Mouse (Mus musculus): ENCODE data around the gene Frmpd3. TPM values are rescaled to one million over a fixed set of nuclear protein-coding genes. Genes with fewer than 3 reads are reported as not detected.

Gene Frmpd3
- polyA plus RNA-seq, 1 experiment from 2014 or later, result 2.0 TPM

DNA sequence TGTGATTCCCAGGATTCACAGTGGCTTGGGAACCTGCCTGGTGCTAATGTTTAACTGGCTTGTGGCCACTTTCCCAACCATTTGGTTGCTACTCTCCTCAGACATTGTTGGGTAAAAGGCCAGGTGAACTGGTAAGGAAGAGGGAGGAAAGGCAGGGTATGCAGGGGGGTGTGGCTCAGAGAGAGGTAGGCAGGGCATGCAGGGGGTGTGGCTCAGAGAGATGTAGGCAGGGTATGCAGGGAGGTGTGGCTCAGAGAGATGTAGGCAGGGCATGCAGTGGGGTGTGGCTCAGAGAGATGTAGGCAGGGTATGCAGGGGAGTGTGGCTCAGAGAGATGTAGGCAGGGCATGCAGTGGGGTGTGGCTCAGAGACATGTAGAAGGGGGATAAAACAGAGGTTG, 64.4 kb downstream of the Frmpd3 start:
- ChIA-PET CTCF (no interaction called here), POLR2A (no interaction called here)
- in situ Hi-C loops (cut with MboI; ENCODE audit: low pct_unique_long_range_greater_than_20kb), result no loop called here
- no peak for TF ChIP-seq CTCF (IDR thresholded peaks at IDR 0.05)
- H3K27me3 ChIP-seq, result peaks cover 11% of the 10 kb centered on the region
- ATAC-seq (no peak), DNase-seq (ENCODE audit: low read depth, low spot score) (no peak)

GRCm38 (mm10) chrX:140407593-140407992, 65.5 kb downstream of the Frmpd3 start:
- CTCF ChIA-PET, result no interaction called here
- POLR2A ChIA-PET, result no interaction called here
- no peak for DNase-seq (ENCODE audit: low read depth, low spot score)
- ATAC-seq, result no peak
- in situ Hi-C loops (cut with MboI; ENCODE audit: low pct_unique_long_range_greater_than_20kb), result no loop called here
- H3K27me3 ChIP-seq, result peaks cover 5% of the 10 kb centered on the region
- TF ChIP-seq CTCF (IDR thresholded peaks at IDR 0.05), result no peak

GRCm38 (mm10) chrX:140418467-140418866, 76.4 kb downstream of the Frmpd3 start:
- no peak for TF ChIP-seq CTCF (IDR thresholded peaks at IDR 0.05)
- ATAC-seq, result no peak
- in situ Hi-C loops (cut with MboI; ENCODE audit: low pct_unique_long_range_greater_than_20kb), result no loop called here
- POLR2A ChIA-PET, result no interaction called here
- no peak for DNase-seq (ENCODE audit: low read depth, low spot score)
- H3K27me3 ChIP-seq, result peaks cover 18% of the 10 kb centered on the region
- CTCF ChIA-PET, result no interaction called here

DNA sequence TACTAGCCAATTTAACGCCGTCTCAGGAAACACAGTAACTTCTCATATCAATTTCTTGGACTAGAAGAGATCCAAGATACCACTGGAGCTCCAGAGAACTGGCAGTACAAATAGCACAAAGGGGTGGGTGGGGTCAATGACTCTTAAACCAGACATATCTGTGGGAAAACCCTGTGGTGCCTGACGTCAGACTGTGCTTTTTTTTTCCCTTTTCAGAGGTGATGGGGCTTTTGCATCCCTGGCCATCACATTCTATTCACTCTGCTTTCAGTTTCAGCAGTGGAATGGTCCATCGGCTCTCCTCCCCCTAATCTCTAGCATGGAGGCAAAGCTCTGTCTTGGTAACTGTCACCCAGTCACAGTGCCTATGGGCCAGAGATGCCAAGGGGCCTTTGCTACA, 85.1 kb downstream of the Frmpd3 start:
- TF ChIP-seq CTCF (IDR thresholded peaks at IDR 0.05), result no peak
- ChIA-PET CTCF (no interaction called here), POLR2A (interaction anchor here (0.6 kb wide), 1 partner anchor 14 kb away, joined by 3 read pairs; no protein-coding TSS in a partner anchor)
- in situ Hi-C loops (cut with MboI; ENCODE audit: low pct_unique_long_range_greater_than_20kb), result no loop called here
- DNase-seq (ENCODE audit: low read depth, low spot score), result no peak
- ATAC-seq, result no peak
- H3K27me3 ChIP-seq, result peaks cover 9% of the 10 kb centered on the region

DNA sequence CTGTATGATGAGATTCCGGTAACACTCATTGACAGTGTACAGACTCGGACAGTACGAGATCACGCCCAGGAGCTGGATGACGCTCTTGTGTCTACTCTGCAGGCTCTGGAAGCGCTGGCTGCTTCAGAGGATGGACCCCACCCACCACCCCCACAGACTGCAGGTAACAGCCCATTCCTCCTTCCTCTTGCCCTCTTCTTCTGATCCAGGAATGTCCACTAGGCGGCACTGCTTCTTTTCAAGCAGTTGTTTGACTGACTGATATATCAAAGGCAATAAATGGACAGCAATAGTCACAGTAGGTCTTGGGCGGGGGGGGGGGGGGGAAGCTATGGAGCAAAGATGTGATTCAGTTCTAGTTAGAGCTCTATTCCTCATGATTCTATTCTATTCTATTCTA, 86.2 kb downstream of the Frmpd3 start:
- ChIA-PET POLR2A (interaction anchor here (0.6 kb wide), 2 partner anchors 172 to 866 kb away, joined by 3 to 4 read pairs; no protein-coding TSS in a partner anchor), CTCF (interaction anchor here (0.9 kb wide), 1 partner anchor 13 kb away, joined by 3 read pairs; no protein-coding TSS in a partner anchor)
- no peak for TF ChIP-seq CTCF (IDR thresholded peaks at IDR 0.05)
- peaks cover 10% of the 10 kb centered on the region for H3K27me3 ChIP-seq
- no peak for DNase-seq (ENCODE audit: low read depth, low spot score)
- in situ Hi-C loops (cut with MboI; ENCODE audit: low pct_unique_long_range_greater_than_20kb), result no loop called here
- ATAC-seq, result no peak

DNA sequence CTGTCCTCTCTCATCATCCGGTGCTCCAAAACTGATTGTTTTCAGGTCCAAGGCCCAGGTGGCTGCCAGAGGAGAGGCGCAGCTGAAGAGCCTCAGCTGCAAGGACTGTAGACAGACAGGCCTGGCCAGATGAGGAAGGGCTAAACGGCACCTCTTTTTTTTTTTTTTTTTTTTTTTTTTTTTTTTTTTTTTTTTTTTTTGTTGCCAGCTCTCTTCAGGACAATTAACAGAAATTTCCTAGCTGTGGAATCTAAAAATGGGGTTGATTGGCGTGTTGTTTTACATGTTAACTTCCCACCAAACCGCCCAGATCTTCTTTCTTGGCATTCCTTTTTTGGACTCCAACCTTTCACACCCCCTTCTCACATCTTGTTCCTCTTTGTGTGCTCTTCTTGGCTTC, 87.9 kb downstream of the Frmpd3 start:
- ChIA-PET CTCF (no interaction called here), POLR2A (no interaction called here)
- DNase-seq (ENCODE audit: low read depth, low spot score), result no peak
- in situ Hi-C loops (cut with MboI; ENCODE audit: low pct_unique_long_range_greater_than_20kb), result no loop called here
- H3K27me3 ChIP-seq, result peaks cover 13% of the 10 kb centered on the region
- TF ChIP-seq CTCF (IDR thresholded peaks at IDR 0.05), result no peak
- ATAC-seq, result no peak

- POLR2A ChIA-PET, result no interaction called here
- ATAC-seq (no peak), DNase-seq (ENCODE audit: low read depth, low spot score) (no peak)
- H3K27me3 ChIP-seq, result peaks cover 13% of the 10 kb centered on the region
- CTCF ChIA-PET, result no interaction called here
- no peak for TF ChIP-seq CTCF (IDR thresholded peaks at IDR 0.05)
- in situ Hi-C loops (cut with MboI; ENCODE audit: low pct_unique_long_range_greater_than_20kb), result no loop called here
These were observed 88.4 kb downstream of the Frmpd3 start for GRCm38 (mm10) chrX:140430506-140430905.

DNA sequence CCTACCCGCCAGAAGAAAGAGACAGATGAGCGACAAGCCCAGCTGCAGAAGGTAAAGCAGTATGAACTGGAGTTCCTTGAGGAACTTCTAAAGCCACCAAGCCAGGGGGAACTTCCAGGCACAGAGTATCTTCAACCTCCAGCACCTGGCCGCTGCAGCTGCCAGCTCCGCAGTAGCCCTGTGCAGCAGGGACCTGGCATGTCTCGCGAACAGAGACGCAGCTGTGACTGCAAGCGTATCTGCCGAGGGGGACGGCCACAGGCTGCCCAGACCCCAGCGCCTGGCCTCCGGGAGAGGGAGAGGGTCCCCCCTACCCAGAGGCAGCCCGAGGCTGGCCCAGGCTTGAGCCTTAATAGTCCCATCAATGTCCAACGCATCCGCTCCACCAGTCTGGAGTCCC, 89.9 kb downstream of the Frmpd3 start:
- POLR2A ChIA-PET, result interaction anchor here (0.7 kb wide), 1 partner anchor 100 kb away, joined by 3 read pairs; no protein-coding TSS in a partner anchor
- ATAC-seq, result no peak
- TF ChIP-seq CTCF (IDR thresholded peaks at IDR 0.05), result no peak

GRCm38 (mm10) chrX:140432786-140433185, 90.7 kb downstream of the Frmpd3 start:
- peaks cover 7% of the 10 kb centered on the region for H3K27me3 ChIP-seq
- POLR2A ChIA-PET, result no interaction called here
- CTCF ChIA-PET, result no interaction called here
- no peak for TF ChIP-seq CTCF (IDR thresholded peaks at IDR 0.05)
- in situ Hi-C loops (cut with MboI; ENCODE audit: low pct_unique_long_range_greater_than_20kb), result no loop called here
- no peak for ATAC-seq
- DNase-seq (ENCODE audit: low read depth, low spot score), result no peak

More for the DNA sequence above, 89.9 kb downstream of the Frmpd3 start:
- H3K27me3 ChIP-seq, result peaks cover 7% of the 10 kb centered on the region
- in situ Hi-C loops (cut with MboI; ENCODE audit: low pct_unique_long_range_greater_than_20kb), result no loop called here
- DNase-seq (ENCODE audit: low read depth, low spot score), result no peak
- CTCF ChIA-PET, result interaction anchor here (0.6 kb wide), 1 partner anchor 26 kb away, joined by 4 read pairs; no protein-coding TSS in a partner anchor

GRCm38 (mm10) chrX:140437906-140438305, 95.8 kb downstream of the Frmpd3 start:
- ChIA-PET CTCF (interaction anchor here (0.6 kb wide), 1 partner anchor 11 kb away, joined by 3 read pairs; no protein-coding TSS in a partner anchor), POLR2A (no interaction called here)
- TF ChIP-seq CTCF (IDR thresholded peaks at IDR 0.05), result no peak
- no peak for ATAC-seq
- in situ Hi-C loops (cut with MboI; ENCODE audit: low pct_unique_long_range_greater_than_20kb), result no loop called here
- H3K27me3 ChIP-seq, result peaks cover 14% of the 10 kb centered on the region
- no peak for DNase-seq (ENCODE audit: low read depth, low spot score)

DNA sequence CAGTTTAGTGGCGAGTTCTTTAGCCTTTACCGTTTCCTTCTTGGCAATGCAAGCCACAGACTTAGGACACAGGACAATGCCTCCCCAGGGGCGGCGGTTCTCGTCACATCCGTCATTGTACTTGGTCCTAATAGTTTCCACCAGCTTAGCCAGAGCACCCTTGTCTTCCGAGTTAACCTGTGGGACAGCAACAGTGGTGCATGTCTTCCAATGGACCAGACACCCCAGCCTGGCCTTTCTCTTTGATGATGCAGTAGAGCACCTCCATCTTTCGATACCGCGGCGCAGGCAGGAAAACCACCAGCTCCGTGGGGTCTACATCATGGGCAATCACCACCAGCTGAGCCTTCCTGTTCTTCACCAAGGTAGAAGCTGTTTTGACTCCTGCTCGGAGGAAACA, 103.5 kb downstream of the Frmpd3 start:
- ATAC-seq (no peak), DNase-seq (ENCODE audit: low read depth, low spot score) (no peak)
- in situ Hi-C loops (cut with MboI; ENCODE audit: low pct_unique_long_range_greater_than_20kb), result no loop called here

DNA sequence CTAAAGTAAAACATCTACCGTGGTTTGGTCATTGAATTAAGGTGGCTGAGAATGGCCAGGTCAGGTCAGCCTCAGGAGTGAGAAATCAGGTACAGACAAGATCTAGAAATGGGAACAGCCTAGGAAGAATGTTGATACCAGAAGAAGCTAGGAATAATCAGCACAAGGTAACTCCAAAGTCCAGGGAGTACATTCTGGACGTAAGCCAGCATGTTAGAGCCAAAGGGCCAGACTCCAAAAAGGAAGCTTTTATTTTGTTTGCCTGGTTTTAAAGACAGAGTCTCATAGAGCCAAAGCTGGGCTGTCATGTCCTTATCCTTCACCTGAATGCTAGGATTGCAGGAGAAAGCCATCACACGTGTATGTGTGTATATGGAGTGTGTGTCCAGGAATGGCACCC, 108.0 kb downstream of the Frmpd3 start:
- TF ChIP-seq CTCF (IDR thresholded peaks at IDR 0.05), result no peak
- ATAC-seq, result no peak
- CTCF ChIA-PET, result interaction anchor here (1.2 kb wide), 1 partner anchor 9 kb away, joined by 3 read pairs; no protein-coding TSS in a partner anchor
- DNase-seq (ENCODE audit: low read depth, low spot score), result no peak
- H3K27me3 ChIP-seq, result peaks cover 8% of the 10 kb centered on the region
- in situ Hi-C loops (cut with MboI; ENCODE audit: low pct_unique_long_range_greater_than_20kb), result no loop called here
- POLR2A ChIA-PET, result no interaction called here

More for the DNA sequence above, 103.5 kb downstream of the Frmpd3 start:
- ChIA-PET CTCF (no interaction called here), POLR2A (no interaction called here)
- no peak for TF ChIP-seq CTCF (IDR thresholded peaks at IDR 0.05)
- H3K27me3 ChIP-seq, result peaks cover 16% of the 10 kb centered on the region
